ENCODE assay signal across 17 mouse cellular contexts in genomic region chr8:111171661-111172060, GRCm38 (mm10).
"Had no signal": no experiment of that assay in that cellular context is flagged by ENCODE, and none has a peak within 500 bp of the region (broad histone marks: within the 10 kb centered on the region; RNA-seq: fewer than 3 reads in every experiment).

No protein-coding gene starts in this region.

- DNase-seq: liver; liver, embryonic 13.5 days; liver, postnatal 0 days; lung, postnatal 14 days; retina, postnatal 1 day; right cerebral cortex, postnatal 4 days; spleen, adult 18-20 months; thymus, adult 18-20 months; thymus, postnatal 14 days had no signal

- H3K27me3 ChIP-seq: intestine, embryonic 15.5 days; limb, embryonic 12.5 days; liver, embryonic 13.5 days; lung, embryonic 15.5 days; megakaryocyte, embryonic 14.5 days; midbrain, embryonic 12.5 days; neural tube, embryonic 12.5 days had no signal

- H3K4me3 ChIP-seq: intestine, embryonic 15.5 days; layer of hippocampus, adult 2 months; limb, embryonic 12.5 days; liver, embryonic 13.5 days; lung, embryonic 15.5 days; megakaryocyte, embryonic 14.5 days; midbrain, embryonic 12.5 days; neural tube, embryonic 12.5 days had no signal

- H3K4me2 ChIP-seq: intestine, embryonic 15.5 days; limb, embryonic 12.5 days; liver, embryonic 13.5 days; lung, embryonic 15.5 days; midbrain, embryonic 12.5 days; neural tube, embryonic 12.5 days had no signal

- H3K9me3 ChIP-seq: intestine, embryonic 15.5 days; limb, embryonic 12.5 days; liver, embryonic 13.5 days; lung, embryonic 15.5 days; megakaryocyte, embryonic 14.5 days; midbrain, embryonic 12.5 days; neural tube, embryonic 12.5 days had no signal

- H3K4me1 ChIP-seq: intestine, embryonic 15.5 days; limb, embryonic 12.5 days; liver, embryonic 13.5 days; lung, embryonic 15.5 days; midbrain, embryonic 12.5 days; neural tube, embryonic 12.5 days had no signal

- H3K27ac ChIP-seq: intestine, embryonic 15.5 days; limb, embryonic 12.5 days; liver, embryonic 13.5 days; lung, embryonic 15.5 days; macrophage; midbrain, embryonic 12.5 days; neural tube, embryonic 12.5 days had no signal

- H3K9ac ChIP-seq: intestine, embryonic 15.5 days; limb, embryonic 12.5 days; liver, embryonic 13.5 days; liver, postnatal 0 days; lung, embryonic 15.5 days; midbrain, embryonic 12.5 days; neural tube, embryonic 12.5 days had no signal

- ATAC-seq: intestine, embryonic 15.5 days; liver, postnatal 0 days had no signal
